Mouse (Mus musculus) G1E (cell line): ENCODE data around the gene Yipf3.

ENCODE experiments used
- CTCF ChIP-seq: IDR thresholded peaks from 2 replicates; pipeline ENCODE4 v1.5.1; 2012; ENCODE audit warnings: low read depth, low read length, inconsistent platforms, mixed read lengths
- GATA1 ChIP-seq: IDR thresholded peaks from 2 replicates; pipeline ENCODE4 v1.6.1; 2012; ENCODE audit warnings: borderline replicate concordance, low read length, inconsistent platforms, mixed read lengths
- GATA2 ChIP-seq: IDR thresholded peaks from 2 replicates; pipeline ENCODE4 v1.6.1; 2012; ENCODE audit warnings: low read depth, low read length, inconsistent platforms, borderline replicate concordance
- POLR2AphosphoS5 ChIP-seq: IDR thresholded peaks from 2 replicates; pipeline ENCODE4 v1.6.1; 2012; ENCODE audit warnings: low read depth, low read length, inconsistent platforms; ENCODE audit not compliant: insufficient replicate concordance
- TAL1 ChIP-seq: conservative IDR thresholded peaks from 2 replicates; pipeline ENCODE4 v1.6.1; 2012; ENCODE audit warnings: low read depth, low read length, inconsistent platforms, mixed read lengths

DNA sequence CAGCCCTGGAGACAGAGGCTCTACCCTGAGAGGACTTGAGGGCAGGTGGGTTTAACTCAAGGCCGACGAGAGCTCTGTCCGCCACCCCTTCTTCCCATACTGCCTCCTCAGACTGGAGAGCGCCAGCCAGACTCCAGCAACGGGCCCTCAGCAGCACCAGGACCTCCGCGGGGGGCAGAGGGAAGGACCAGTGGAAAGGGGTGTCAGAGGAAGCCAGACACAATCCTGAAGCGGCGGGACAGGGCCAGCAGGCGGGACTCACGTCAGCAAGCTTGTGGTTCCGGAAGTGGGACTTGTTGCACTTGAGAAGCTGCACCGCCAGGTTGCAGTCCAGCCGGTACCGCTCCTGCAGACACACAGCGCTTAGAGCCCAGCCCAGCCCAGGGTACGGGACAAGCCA, 11.8 kb downstream of the Yipf3 start:
- TF ChIP-seq CTCF (no peak), TAL1 (no peak), GATA1 (no peak), GATA2 (no peak), POLR2AphosphoS5 (no peak)
